Mouse (Mus musculus): ENCODE data around the gene Lcor. TPM values are rescaled to one million over a fixed set of nuclear protein-coding genes. Genes with fewer than 3 reads are reported as not detected.

Gene Lcor
- polyA plus RNA-seq, 1 experiment from 2014 or later = 16.0 TPM

GRCm38 (mm10) chr19:41582918-41583514, 100.6 kb downstream of the Lcor start:
- Histone ChIP-seq H3K4me1 (replicated peaks; ENCODE audit: control insufficient read depth, insufficient read depth, low read length) (no peaks in the 10 kb centered on the region), H3K36me3 (ENCODE audit: control insufficient read depth, insufficient read depth) (peaks cover 32% of the 10 kb centered on the region), H3K9ac (ENCODE audit: low read depth, low read length) (no peak overlapping the region), H3K4me3 (ENCODE audit: low read depth, low read length) (no peak overlapping the region), H3K9me3 (ENCODE audit: control insufficient read depth) (no peaks in the 10 kb centered on the region), H3K4me2 (replicated peaks; ENCODE audit: low read depth) (no peak overlapping the region), H3K27ac (ENCODE audit: low read depth, low read length) (no peak overlapping the region), H3K27me3 (replicated peaks; ENCODE audit: control insufficient read depth, insufficient read depth, low read length) (no peaks in the 10 kb centered on the region)
- WGBS = over 99% methylated on average over 5 of the region's 5 CpGs
- no peak for ATAC-seq
- no peak for TF ChIP-seq CTCF (IDR thresholded peaks at IDR 0.05; ENCODE audit: low read depth)

- H3K4me2 ChIP-seq (replicated peaks; ENCODE audit: low read depth) = no peak overlapping the region
- no peaks in the 10 kb centered on the region for H3K27me3 ChIP-seq (replicated peaks; ENCODE audit: control insufficient read depth, insufficient read depth, low read length)
- TF ChIP-seq CTCF (IDR thresholded peaks at IDR 0.05; ENCODE audit: low read depth) = no peak
- H3K4me1 ChIP-seq (replicated peaks; ENCODE audit: control insufficient read depth, insufficient read depth, low read length) = no peaks in the 10 kb centered on the region
- H3K4me3 ChIP-seq (ENCODE audit: low read depth, low read length) = no peak overlapping the region
- 85% methylated on average over 10 of the region's 10 CpGs for WGBS
- H3K9me3 ChIP-seq (ENCODE audit: control insufficient read depth) = no peaks in the 10 kb centered on the region
- ATAC-seq = no peak
- peaks cover 32% of the 10 kb centered on the region for H3K36me3 ChIP-seq (ENCODE audit: control insufficient read depth, insufficient read depth)
- no peak overlapping the region for H3K27ac ChIP-seq (ENCODE audit: low read depth, low read length)
- no peak overlapping the region for H3K9ac ChIP-seq (ENCODE audit: low read depth, low read length)
These were observed 104.3 kb downstream of the Lcor start for GRCm38 (mm10) chr19:41586752-41587151.

GRCm38 (mm10) chr19:41587431-41588222, 105.2 kb downstream of the Lcor start:
- ATAC-seq = no peak
- Histone ChIP-seq H3K27me3 (replicated peaks; ENCODE audit: control insufficient read depth, insufficient read depth, low read length) (no peaks in the 10 kb centered on the region), H3K36me3 (ENCODE audit: control insufficient read depth, insufficient read depth) (peaks cover 23% of the 10 kb centered on the region), H3K9me3 (ENCODE audit: control insufficient read depth) (no peaks in the 10 kb centered on the region), H3K9ac (ENCODE audit: low read depth, low read length) (no peak overlapping the region), H3K4me3 (ENCODE audit: low read depth, low read length) (no peak overlapping the region), H3K27ac (ENCODE audit: low read depth, low read length) (no peak overlapping the region), H3K4me1 (replicated peaks; ENCODE audit: control insufficient read depth, insufficient read depth, low read length) (no peaks in the 10 kb centered on the region), H3K4me2 (replicated peaks; ENCODE audit: low read depth) (no peak overlapping the region)
- no peak for TF ChIP-seq CTCF (IDR thresholded peaks at IDR 0.05; ENCODE audit: low read depth)
- WGBS = 93% methylated on average over 20 of the region's 20 CpGs

GRCm38 (mm10) chr19:41589026-41589425, 106.6 kb downstream of the Lcor start:
- TF ChIP-seq CTCF (IDR thresholded peaks at IDR 0.05; ENCODE audit: low read depth) = no peak
- H3K4me2 ChIP-seq (replicated peaks; ENCODE audit: low read depth) = no peak overlapping the region
- H3K4me3 ChIP-seq (ENCODE audit: low read depth, low read length) = no peak overlapping the region
- WGBS = 86% methylated on average over 7 of the region's 7 CpGs
- no peak overlapping the region for H3K27ac ChIP-seq (ENCODE audit: low read depth, low read length)
- H3K36me3 ChIP-seq (ENCODE audit: control insufficient read depth, insufficient read depth) = peaks cover 13% of the 10 kb centered on the region
- no peaks in the 10 kb centered on the region for H3K4me1 ChIP-seq (replicated peaks; ENCODE audit: control insufficient read depth, insufficient read depth, low read length)
- no peak overlapping the region for H3K9ac ChIP-seq (ENCODE audit: low read depth, low read length)
- H3K9me3 ChIP-seq (ENCODE audit: control insufficient read depth) = no peaks in the 10 kb centered on the region
- H3K27me3 ChIP-seq (replicated peaks; ENCODE audit: control insufficient read depth, insufficient read depth, low read length) = no peaks in the 10 kb centered on the region
- no peak for ATAC-seq

GRCm38 (mm10) chr19:41589681-41590080, 107.2 kb downstream of the Lcor start:
- Histone ChIP-seq H3K9ac (ENCODE audit: low read depth, low read length) (no peak overlapping the region), H3K9me3 (ENCODE audit: control insufficient read depth) (no peaks in the 10 kb centered on the region), H3K4me2 (replicated peaks; ENCODE audit: low read depth) (no peak overlapping the region), H3K36me3 (ENCODE audit: control insufficient read depth, insufficient read depth) (peaks cover 6% of the 10 kb centered on the region; the same call in 1 of the 2 replicates), H3K27ac (ENCODE audit: low read depth, low read length) (no peak overlapping the region), H3K4me3 (ENCODE audit: low read depth, low read length) (no peak overlapping the region), H3K4me1 (replicated peaks; ENCODE audit: control insufficient read depth, insufficient read depth, low read length) (no peaks in the 10 kb centered on the region), H3K27me3 (replicated peaks; ENCODE audit: control insufficient read depth, insufficient read depth, low read length) (no peaks in the 10 kb centered on the region)
- no peak for ATAC-seq
- TF ChIP-seq CTCF (IDR thresholded peaks at IDR 0.05; ENCODE audit: low read depth) = no peak
- 84% methylated on average over 8 of the region's 8 CpGs for WGBS

GRCm38 (mm10) chr19:41591808-41592207, 109.4 kb downstream of the Lcor start:
- no peak for ATAC-seq
- H3K9me3 ChIP-seq (ENCODE audit: control insufficient read depth) = no peaks in the 10 kb centered on the region
- no peak overlapping the region for H3K27ac ChIP-seq (ENCODE audit: low read depth, low read length)
- no peak overlapping the region for H3K4me2 ChIP-seq (replicated peaks; ENCODE audit: low read depth)
- no peak for TF ChIP-seq CTCF (IDR thresholded peaks at IDR 0.05; ENCODE audit: low read depth)
- no peak overlapping the region for H3K4me3 ChIP-seq (ENCODE audit: low read depth, low read length)
- H3K4me1 ChIP-seq (replicated peaks; ENCODE audit: control insufficient read depth, insufficient read depth, low read length) = no peaks in the 10 kb centered on the region
- no peaks in the 10 kb centered on the region; the same call in 1 of the 2 replicates for H3K36me3 ChIP-seq (ENCODE audit: control insufficient read depth, insufficient read depth)
- no peak overlapping the region for H3K9ac ChIP-seq (ENCODE audit: low read depth, low read length)
- WGBS = 74% methylated on average over 12 of the region's 12 CpGs
- H3K27me3 ChIP-seq (replicated peaks; ENCODE audit: control insufficient read depth, insufficient read depth, low read length) = no peaks in the 10 kb centered on the region
